Mouse (Mus musculus) spleen, postnatal 14 days (tissue): Measurements from ENCODE around the gene 2200002J24Rik.

Source experiments
- DNase-seq, 2 experiments: peaks; one replicate each; pipeline ENCODE4 v3.0.0; 2021 to 2022; ENCODE audit warnings: low spot score in 2 of 2

The 2200002J24Rik gene

GRCm38 (mm10) chr7:30698589-30698988 lies at the start of gene 2200002J24Rik:
TSS of gene 2200002J24Rik (plus strand) at chr7:30698926.
- no peak for DNase-seq

- DNase-seq = peak; percentile 93 to 96
Measured at GRCm38 (mm10) chr7:30649591-30650540, 48.9 kb upstream of the 2200002J24Rik start, which contains the start of gene Rbm42. TSS of gene Rbm42 (minus strand) at chr7:30650317.

- peak; percentile 84 to 93 for DNase-seq
Measured at GRCm38 (mm10) chr7:30664529-30665200, 34.1 kb upstream of the 2200002J24Rik start, which contains the start of gene Haus5. TSS of gene Haus5 (minus strand) at chr7:30664994.

- DNase-seq = no peak
Measured at GRCm38 (mm10) chr7:30665321-30665720, 33.4 kb upstream of the 2200002J24Rik start.

GRCm38 (mm10) chr7:30669229-30669628 lies 29.5 kb upstream of the 2200002J24Rik start:
- DNase-seq = no peak

GRCm38 (mm10) chr7:30671480-30671879 lies 27.2 kb upstream of the 2200002J24Rik start, which contains the start of gene Pmis2:
TSS of gene Pmis2 (minus strand) at chr7:30671605.
- DNase-seq = no peak

GRCm38 (mm10) chr7:30678263-30678975 lies 20.3 kb upstream of the 2200002J24Rik start:
- DNase-seq = no peak

- DNase-seq = no peak
Measured at GRCm38 (mm10) chr7:30681897-30682296, 16.8 kb upstream of the 2200002J24Rik start.

GRCm38 (mm10) chr7:30683425-30683824 lies 15.3 kb upstream of the 2200002J24Rik start:
- no peak for DNase-seq

GRCm38 (mm10) chr7:30688325-30688724 lies 10.4 kb upstream of the 2200002J24Rik start:
- no peak for DNase-seq

GRCm38 (mm10) chr7:30698101-30698500 lies 625 bp upstream of the 2200002J24Rik start:
- no peak for DNase-seq

GRCm38 (mm10) chr7:30706214-30706882 lies 7.6 kb downstream of the 2200002J24Rik start:
- DNase-seq = no peak

- DNase-seq = no peak
Measured at GRCm38 (mm10) chr7:30707441-30707840, 8.7 kb downstream of the 2200002J24Rik start.

- DNase-seq = no peak
Measured at GRCm38 (mm10) chr7:30711942-30712341, 13.2 kb downstream of the 2200002J24Rik start, which contains the start of gene Atp4a. TSS of gene Atp4a (plus strand) at chr7:30712209.

GRCm38 (mm10) chr7:30717006-30717715 lies 18.4 kb downstream of the 2200002J24Rik start:
- peak; percentile 54 to 68 for DNase-seq

- no peak for DNase-seq
Measured at GRCm38 (mm10) chr7:30717716-30718046, 19.0 kb downstream of the 2200002J24Rik start.

GRCm38 (mm10) chr7:30719669-30720068 lies 20.9 kb downstream of the 2200002J24Rik start:
- DNase-seq = no peak

- DNase-seq = no peak
Measured at GRCm38 (mm10) chr7:30721286-30721685, 22.6 kb downstream of the 2200002J24Rik start.

GRCm38 (mm10) chr7:30723274-30723953 lies 24.7 kb downstream of the 2200002J24Rik start:
- no peak for DNase-seq

- no peak for DNase-seq
Measured at GRCm38 (mm10) chr7:30728214-30728613, 29.5 kb downstream of the 2200002J24Rik start.
